Mouse (Mus musculus) stomach, embryonic 16.5 days (tissue): ENCODE data around the gene Carmil1. TPM values are rescaled to one million over a fixed set of nuclear protein-coding genes. Genes with fewer than 3 reads are reported as not detected.

Source experiments
- ATAC-seq: fragments of 200-750 bp; cut with Nextera tagmentation; 2 replicates; pipeline ENCODE4 v1.8.0; 2017; ENCODE audit warnings: moderate number of reproducible peaks, moderate TSS enrichment; ENCODE audit not compliant: insufficient read depth, low FRiP score
- H3K27ac ChIP-seq: fragments of 300-500 bp; sonication (generic); 2 replicates; pipeline ENCODE4 v1.5.1; 2014; ENCODE audit warnings: low read length
- H3K27me3 ChIP-seq: fragments of 300-500 bp; sonication (generic); 2 replicates; pipeline ENCODE4 v1.6.1; 2014; ENCODE audit warnings: low read length, control low read depth, mixed read lengths; ENCODE audit not compliant: control insufficient read depth, insufficient read depth
- H3K36me3 ChIP-seq: fragments of 300-500 bp; sonication (generic); 2 replicates; pipeline ENCODE4 v1.6.1; 2014; ENCODE audit warnings: low read length; ENCODE audit not compliant: control insufficient read depth, insufficient read depth
- H3K4me1 ChIP-seq: fragments of 300-500 bp; sonication (generic); 2 replicates; pipeline ENCODE4 v1.6.1; 2014; ENCODE audit warnings: low read length, control low read depth, mixed read lengths; ENCODE audit not compliant: control insufficient read depth, insufficient read depth
- H3K4me2 ChIP-seq: fragments of 300-500 bp; sonication (generic); 2 replicates; pipeline ENCODE4 v1.6.1; 2014; ENCODE audit warnings: low read depth, low read length, mixed read lengths
- H3K4me3 ChIP-seq: fragments of 300-500 bp; sonication (generic); replicated peaks from 2 replicates; pipeline ENCODE4 v1.5.1; 2014; ENCODE audit warnings: mild to moderate bottlenecking, low read length
- H3K9ac ChIP-seq: fragments of 300-500 bp; sonication (generic); 2 replicates; pipeline ENCODE4 v1.6.1; 2014; ENCODE audit warnings: low read length
- H3K9me3 ChIP-seq: fragments of 300-500 bp; sonication (generic); replicated peaks from 2 replicates; pipeline ENCODE4 v1.6.1; 2016; ENCODE audit warnings: low read length, control low read depth; ENCODE audit not compliant: control insufficient read depth
- WGBS: fragments of 180-500 bp; shearing (Covaris S2); extraction: QIAGEN DNeasy Blood & Tissue Kit; methylation state at CpG from one replicate; pipeline ENCODE4 v1.1.7; 2014; 5-methylcytosine and 5-hydroxymethylcytosine counted together
- polyA plus RNA-seq: library from polyadenylated mRNA; unstranded; fragments of >200 nt; fragmentation: Nextera tagmentation; extraction: Ambion mirVana; gene quantifications from 2 replicates; pipeline ENCODE4 v1.2.1, GENCODE M21; 2015

Gene Carmil1
- polyA plus RNA-seq, 1 experiment from 2014 or later: 41.6 TPM

- no peak for ATAC-seq
- Histone ChIP-seq H3K4me1 (no peaks in the 10 kb centered on the region), H3K36me3 (0 out of 2 replicates have a peak, but pooled peaks cover 4% of the 10 kb centered on the region), H3K27ac (no peak overlapping the region), H3K4me3 (no peak overlapping the region), H3K27me3 (no peaks in the 10 kb centered on the region), H3K4me2 (no peak overlapping the region), H3K9me3 (no peaks in the 10 kb centered on the region), H3K9ac (no peak overlapping the region)
- WGBS: 30% methylated on average over 1 of the region's 1 CpGs
Observed at GRCm38 (mm10) chr13:24065536-24065935, 215.1 kb downstream of the Carmil1 start.

DNA sequence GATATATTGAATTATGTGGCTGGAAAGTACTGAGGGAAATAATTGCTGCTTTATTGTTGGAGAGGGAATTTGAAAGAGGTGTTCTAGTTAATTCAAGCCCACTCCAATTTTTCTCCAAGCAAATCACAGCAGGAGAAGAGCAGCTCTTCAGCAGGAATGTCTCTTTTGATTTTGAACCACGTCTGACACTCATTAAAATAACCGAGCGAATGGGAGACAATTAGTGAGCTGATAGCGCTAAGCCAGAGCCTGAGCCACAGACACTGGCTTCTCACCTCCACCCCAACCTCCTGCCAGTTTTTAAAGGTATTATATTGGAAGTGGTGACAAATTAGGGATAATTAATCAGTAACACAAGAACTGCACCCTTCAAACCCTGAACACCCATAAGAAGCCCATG lies 217.8 kb downstream of the Carmil1 start:
- Histone ChIP-seq H3K9ac (no peak overlapping the region), H3K4me3 (no peak overlapping the region), H3K36me3 (0 out of 2 replicates have a peak, but pooled peaks cover 4% of the 10 kb centered on the region), H3K27me3 (no peaks in the 10 kb centered on the region), H3K4me1 (no peaks in the 10 kb centered on the region), H3K27ac (no peak overlapping the region), H3K4me2 (no peak overlapping the region), H3K9me3 (no peaks in the 10 kb centered on the region)
- 76% methylated on average over 4 of the region's 4 CpGs for WGBS
- no peak for ATAC-seq

DNA sequence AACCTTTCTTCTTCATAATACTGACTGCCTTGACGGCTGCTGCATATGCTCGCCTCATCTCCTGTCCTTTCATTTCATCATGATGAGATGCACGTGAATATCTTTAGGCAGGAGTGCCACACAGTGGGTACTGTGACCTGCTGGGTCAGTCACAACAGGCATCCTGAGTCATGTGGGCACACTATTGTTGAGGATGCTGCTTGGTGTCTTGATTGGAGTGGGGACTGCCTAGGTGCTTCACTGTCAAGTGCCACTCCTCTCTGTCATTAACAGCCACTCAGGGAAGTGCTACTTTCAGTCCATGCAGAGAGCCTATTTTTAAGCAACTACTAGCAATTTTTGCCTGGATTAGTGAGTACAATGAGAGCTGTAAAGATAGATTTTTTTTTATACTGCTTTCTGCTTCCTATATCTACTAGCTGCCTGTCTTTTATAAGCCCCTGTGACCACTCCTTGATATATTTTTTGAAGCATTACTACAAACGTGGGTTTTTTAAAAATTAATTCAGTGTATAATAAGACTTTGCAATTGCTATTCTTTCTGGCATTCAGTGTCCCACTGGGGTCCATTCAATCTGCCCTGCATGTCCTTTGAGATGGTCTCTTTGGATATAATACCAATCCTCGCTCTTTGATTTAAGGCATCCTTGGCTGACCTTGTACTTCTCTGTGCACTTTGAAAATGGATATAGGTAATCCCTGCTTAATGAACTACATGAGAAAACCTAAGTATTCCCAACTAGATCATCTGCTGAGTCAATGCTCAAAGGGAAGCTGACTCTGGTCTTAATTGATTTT lies 225.3 kb downstream of the Carmil1 start:
- Histone ChIP-seq H3K4me3 (no peak overlapping the region), H3K9ac (no peak overlapping the region), H3K4me2 (no peak overlapping the region), H3K27me3 (no peaks in the 10 kb centered on the region), H3K36me3 (no peaks in the 10 kb centered on the region), H3K9me3 (no peaks in the 10 kb centered on the region), H3K4me1 (no peaks in the 10 kb centered on the region), H3K27ac (no peak overlapping the region)
- 82% methylated on average over 5 of the region's 5 CpGs for WGBS
- no peak for ATAC-seq

GRCm38 (mm10) chr13:24051496-24051895 lies 229.1 kb downstream of the Carmil1 start:
- Histone ChIP-seq H3K4me3 (no peak overlapping the region), H3K4me2 (no peak overlapping the region), H3K4me1 (no peaks in the 10 kb centered on the region), H3K9ac (no peak overlapping the region), H3K9me3 (no peaks in the 10 kb centered on the region), H3K36me3 (no peaks in the 10 kb centered on the region), H3K27ac (no peak overlapping the region), H3K27me3 (no peaks in the 10 kb centered on the region)
- WGBS: 81% methylated on average over 2 of the region's 2 CpGs
- ATAC-seq: no peak

GRCm38 (mm10) chr13:24050330-24050729 lies 230.3 kb downstream of the Carmil1 start:
- Histone ChIP-seq H3K27me3 (no peaks in the 10 kb centered on the region), H3K4me3 (no peak overlapping the region), H3K36me3 (no peaks in the 10 kb centered on the region), H3K27ac (no peak overlapping the region), H3K9ac (no peak overlapping the region), H3K4me1 (no peaks in the 10 kb centered on the region), H3K4me2 (no peak overlapping the region), H3K9me3 (no peaks in the 10 kb centered on the region)
- WGBS: 50% methylated on average over 5 of the region's 5 CpGs
- no peak for ATAC-seq

GRCm38 (mm10) chr13:24049267-24050034 lies 231.1 kb downstream of the Carmil1 start:
- WGBS: 74% methylated on average over 9 of the region's 9 CpGs

GRCm38 (mm10) chr13:24048611-24049010 lies 232.0 kb downstream of the Carmil1 start:
- Histone ChIP-seq H3K27ac (no peak overlapping the region), H3K4me1 (no peaks in the 10 kb centered on the region), H3K36me3 (no peaks in the 10 kb centered on the region), H3K4me2 (no peak overlapping the region), H3K9ac (no peak overlapping the region), H3K4me3 (no peak overlapping the region), H3K9me3 (no peaks in the 10 kb centered on the region), H3K27me3 (no peaks in the 10 kb centered on the region)
- no peak for ATAC-seq
- 93% methylated on average over 6 of the region's 6 CpGs for WGBS

More at GRCm38 (mm10) chr13:24049267-24050034, 231.1 kb downstream of the Carmil1 start:
- H3K9me3 ChIP-seq: no peaks in the 10 kb centered on the region
- H3K36me3 ChIP-seq: no peaks in the 10 kb centered on the region
- no peaks in the 10 kb centered on the region for H3K4me1 ChIP-seq
- no peaks in the 10 kb centered on the region for H3K27me3 ChIP-seq
- no peak for ATAC-seq
- no peak overlapping the region for H3K4me3 ChIP-seq
- no peak overlapping the region for H3K9ac ChIP-seq
- H3K27ac ChIP-seq: no peak overlapping the region
- no peak overlapping the region for H3K4me2 ChIP-seq

GRCm38 (mm10) chr13:24045271-24045670 lies 235.3 kb downstream of the Carmil1 start:
- WGBS: 73% methylated on average over 3 of the region's 3 CpGs
- Histone ChIP-seq H3K27ac (no peak overlapping the region), H3K4me3 (no peak overlapping the region), H3K4me1 (no peaks in the 10 kb centered on the region), H3K9me3 (no peaks in the 10 kb centered on the region), H3K27me3 (no peaks in the 10 kb centered on the region), H3K4me2 (no peak overlapping the region), H3K9ac (no peak overlapping the region), H3K36me3 (0 out of 2 replicates have a peak, but pooled peaks cover 9% of the 10 kb centered on the region)
- ATAC-seq: no peak

DNA sequence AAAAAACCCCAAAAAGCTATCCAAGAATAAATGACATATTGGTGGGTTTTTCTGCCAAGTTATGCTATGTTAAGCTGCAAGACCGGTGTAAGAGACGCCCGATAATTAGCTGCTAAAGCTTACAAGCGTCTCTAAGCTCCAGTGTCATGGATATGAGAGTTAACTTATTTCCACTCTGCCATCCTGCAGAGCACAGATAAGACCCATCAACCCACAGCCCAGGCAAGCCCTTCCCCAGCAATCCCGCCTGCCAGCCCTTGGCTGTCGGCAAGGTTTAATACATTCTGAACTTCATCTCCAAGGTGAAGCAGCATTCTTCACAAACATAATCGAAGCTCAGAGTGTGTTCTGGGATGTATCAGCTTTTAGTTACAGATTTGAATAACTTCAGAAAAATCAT lies 240.4 kb downstream of the Carmil1 start:
- 0 out of 2 replicates have a peak, but pooled peaks cover 9% of the 10 kb centered on the region for H3K36me3 ChIP-seq

More for the DNA sequence above, 240.4 kb downstream of the Carmil1 start:
- no peaks in the 10 kb centered on the region for H3K9me3 ChIP-seq
- H3K4me3 ChIP-seq: no peak overlapping the region
- H3K9ac ChIP-seq: no peak overlapping the region
- no peak overlapping the region for H3K4me2 ChIP-seq
- WGBS: 83% methylated on average over 7 of the region's 7 CpGs
- no peaks in the 10 kb centered on the region for H3K4me1 ChIP-seq
- H3K27ac ChIP-seq: no peak overlapping the region
- no peaks in the 10 kb centered on the region for H3K27me3 ChIP-seq
- no peak for ATAC-seq
